Mouse (Mus musculus) lung, postnatal 0 days (tissue): Measurements from ENCODE around the gene Ampd3.
A peak's percentile ranks its signal among the peaks of the same experiment; 100 is the strongest.

Experiments
- CTCF ChIP-seq: IDR thresholded peaks from 2 replicates; pipeline ENCODE4 v1.5.1; 2016; ENCODE audit warnings: antibody characterized with exemption, mild to moderate bottlenecking
- EP300 ChIP-seq: IDR thresholded peaks from 2 replicates; pipeline ENCODE4 v1.6.1; 2016; ENCODE audit warnings: antibody characterized with exemption, mild to moderate bottlenecking, control low read depth

- TF ChIP-seq CTCF (peak; percentile 96), EP300 (no peak)
These were observed 41.0 kb upstream of the Ampd3 start for GRCm38 (mm10) chr7:110727049-110727448.
